Mouse (Mus musculus) heart, adult 11 months (tissue): ENCODE measurements around the gene Hes6.
A peak's percentile ranks its signal among the peaks of the same experiment; 100 is the strongest.

Experiments
- DNase-seq: peaks from one replicate; pipeline ENCODE4 v3.0.0; 2022

Hes6 gene

DNA sequence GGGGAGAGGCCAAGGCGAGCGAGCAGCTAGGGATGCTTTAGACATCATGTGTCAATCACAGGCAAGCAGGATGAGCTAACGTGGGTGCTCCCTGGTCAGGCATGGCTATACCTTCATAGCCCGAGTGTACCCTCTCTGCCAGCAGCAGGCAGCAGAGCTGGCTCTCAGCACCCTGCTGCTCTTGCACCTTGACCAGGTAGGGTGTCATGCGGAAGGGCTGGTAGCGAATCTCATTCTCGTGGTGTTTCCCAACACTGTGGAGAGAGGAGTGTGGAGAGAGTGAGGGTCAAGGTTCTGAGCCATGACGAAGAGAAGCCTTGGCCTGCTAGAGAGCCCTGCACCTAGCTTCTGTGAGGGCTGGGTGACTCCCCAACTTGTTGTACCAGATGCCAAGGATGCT lies 25.9 kb upstream of the Hes6 start:
- DNase-seq: peak; percentile 88

DNA sequence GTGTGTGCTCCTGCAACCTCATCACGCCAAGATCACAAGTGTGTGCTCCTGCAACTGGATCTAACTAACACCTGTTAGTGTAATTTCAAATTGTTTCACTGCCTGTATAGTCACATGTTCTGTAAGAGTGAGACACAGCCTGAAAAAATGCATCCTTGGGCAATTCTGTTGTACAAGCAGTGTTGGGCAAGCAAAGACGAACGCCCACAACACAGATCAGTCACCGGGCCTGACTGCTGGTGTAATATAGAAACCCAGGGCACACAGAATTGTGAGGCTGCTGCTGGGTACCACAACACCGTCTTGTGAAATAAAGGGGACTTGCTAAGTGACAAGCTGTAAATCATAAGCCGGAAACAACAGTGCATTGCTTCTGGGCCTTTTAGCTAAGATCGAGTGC lies 23.7 kb upstream of the Hes6 start:
- peak; percentile 89 for DNase-seq

DNA sequence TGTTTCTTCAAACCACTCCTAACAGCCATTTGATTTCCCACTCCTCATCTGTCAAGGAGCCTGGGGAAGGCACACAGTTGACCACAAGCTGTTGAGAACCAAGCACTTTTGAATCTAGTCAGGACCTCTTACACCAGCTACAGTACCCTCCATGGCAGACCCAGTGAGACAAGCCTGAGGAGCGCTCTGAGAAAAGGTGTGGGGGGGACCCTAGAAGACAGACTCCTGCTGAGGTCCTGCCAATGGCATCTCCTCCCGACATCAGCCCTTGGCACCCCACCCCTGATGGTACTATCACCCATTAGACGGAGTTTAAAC lies 23.2 kb upstream of the Hes6 start:
- peak; percentile 94 for DNase-seq

DNA sequence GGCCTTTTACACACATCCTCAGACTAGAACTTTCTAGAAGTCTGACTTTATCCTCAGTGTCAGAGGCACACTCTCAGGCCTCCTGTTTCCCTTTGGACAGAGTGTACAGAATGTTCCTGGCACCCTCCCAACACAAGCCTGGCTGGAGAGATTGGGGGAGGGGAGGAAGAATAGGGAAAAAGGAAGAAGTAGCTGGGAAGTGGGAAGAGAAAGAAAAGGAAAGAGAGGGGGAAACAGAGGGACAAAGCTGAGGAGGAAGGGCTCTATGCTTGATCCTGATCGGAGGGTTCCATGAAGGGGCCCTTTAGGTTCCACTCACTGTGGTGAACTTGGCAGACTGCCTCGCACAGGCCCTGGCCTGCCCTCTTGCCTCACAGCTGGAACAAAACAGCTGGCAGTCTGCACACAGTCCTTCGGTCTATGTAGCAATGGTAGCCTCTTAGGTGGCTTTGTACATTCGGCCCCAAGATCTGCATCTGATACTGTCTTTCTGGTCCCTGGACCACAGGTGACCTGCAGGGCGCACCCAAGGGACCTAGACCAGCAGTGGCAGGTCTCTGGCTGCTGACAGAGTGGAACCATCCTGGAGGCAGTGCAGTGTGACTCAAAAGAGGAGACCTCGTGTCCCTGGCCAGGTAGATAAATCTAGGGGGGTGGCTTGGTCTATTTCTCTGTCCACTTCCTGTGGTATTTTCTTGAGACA lies 22.7 kb upstream of the Hes6 start:
- peak; percentile 99 for DNase-seq

DNA sequence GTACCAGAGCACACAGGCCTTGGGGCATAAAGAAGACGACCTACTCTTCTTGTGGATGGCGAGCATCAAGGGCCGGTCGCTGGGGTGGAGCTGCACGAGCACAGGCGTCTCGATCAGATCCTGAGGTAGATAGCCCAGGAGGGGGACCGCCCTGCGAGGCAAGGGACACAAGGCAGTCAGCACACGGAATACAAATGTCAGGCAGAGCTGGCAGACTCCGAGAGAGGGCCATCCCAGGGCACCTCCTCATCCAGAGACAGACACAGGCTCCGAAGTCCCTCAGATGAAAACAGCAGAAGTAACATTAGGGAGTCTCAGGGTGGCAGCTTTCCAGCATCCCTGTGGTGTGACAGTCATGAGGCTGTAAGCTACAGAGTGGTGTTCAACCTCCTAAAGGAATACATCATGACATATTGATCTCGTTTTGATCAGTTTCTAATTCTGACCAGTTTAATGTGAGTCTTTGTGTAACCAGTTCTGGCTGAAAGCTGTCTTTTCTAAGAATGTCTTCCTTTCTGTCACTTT lies 21.8 kb upstream of the Hes6 start:
- DNase-seq: peak; percentile 93

DNA sequence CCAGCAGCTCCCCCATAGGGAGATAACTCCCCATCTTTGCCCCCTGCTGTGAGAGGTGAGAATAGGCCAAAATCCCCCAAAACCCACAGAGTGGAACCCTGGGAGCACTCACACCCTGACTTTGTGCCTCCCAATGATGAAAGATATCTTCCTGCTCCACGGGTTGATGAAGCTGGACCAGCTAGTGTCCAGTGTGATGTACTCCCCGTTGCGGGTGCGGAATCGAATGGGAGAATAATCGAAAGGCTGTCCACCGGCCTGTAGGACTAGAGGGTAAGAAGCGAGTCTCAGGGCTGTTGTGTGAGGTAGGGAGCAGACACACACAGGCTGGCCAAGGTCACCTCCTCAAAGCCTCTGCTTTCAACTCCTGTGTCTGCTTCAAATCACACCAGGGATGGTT lies 21.1 kb upstream of the Hes6 start:
- peak; percentile 91 for DNase-seq

GRCm38 (mm10) chr1:91430761-91431160 lies 16.9 kb upstream of the Hes6 start:
- peak; percentile 90 for DNase-seq

DNA sequence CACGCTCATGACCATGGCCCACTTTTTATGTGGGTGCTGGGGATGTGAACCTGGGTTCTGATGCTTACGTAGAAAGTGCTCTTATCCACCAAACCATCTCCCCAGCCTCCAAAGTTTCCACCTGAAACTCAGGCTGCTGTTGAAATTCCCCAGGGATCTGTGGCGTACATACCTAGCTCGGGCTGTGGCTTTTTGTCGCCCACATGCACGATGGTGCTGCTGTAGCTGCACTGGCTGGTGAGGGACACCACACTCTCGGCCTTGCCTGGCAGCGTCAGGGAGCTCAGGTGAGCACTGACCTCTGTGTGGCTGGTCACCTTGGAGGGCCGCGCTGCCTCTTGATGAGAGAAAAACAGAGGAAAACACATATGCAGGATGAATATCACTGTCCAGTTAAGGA lies 15.4 kb upstream of the Hes6 start:
- peak; percentile 93 for DNase-seq

- DNase-seq: peak; percentile 96
Observed at GRCm38 (mm10) chr1:91428614-91429013, 14.8 kb upstream of the Hes6 start.

- DNase-seq: peak; percentile 92
Observed at GRCm38 (mm10) chr1:91426397-91426796, 12.6 kb upstream of the Hes6 start.

- DNase-seq: no peak
Observed at GRCm38 (mm10) chr1:91420601-91421065, 6.8 kb upstream of the Hes6 start.

GRCm38 (mm10) chr1:91419862-91420600 lies 6.2 kb upstream of the Hes6 start:
- peak; percentile 80 for DNase-seq

DNA sequence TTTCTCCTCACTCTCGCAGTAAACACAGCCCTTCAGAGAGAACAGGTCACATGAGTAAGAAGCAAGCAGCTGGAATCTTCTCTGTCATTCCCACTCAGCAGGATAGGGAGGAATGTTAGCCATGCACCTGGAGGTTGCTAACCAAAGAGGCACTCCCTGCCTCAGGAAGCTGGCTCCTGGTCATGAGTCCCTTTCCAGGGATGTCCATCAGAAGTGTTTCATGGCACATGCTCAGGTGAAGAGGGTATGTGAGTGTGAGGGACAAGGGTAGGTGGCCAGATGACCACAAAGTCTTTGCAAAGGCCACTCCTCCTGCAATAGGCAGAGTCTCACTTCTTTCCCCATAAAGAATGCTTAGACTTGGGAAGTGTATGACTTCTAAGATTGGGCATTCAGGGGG lies 4.2 kb upstream of the Hes6 start:
- DNase-seq: peak; percentile 91

GRCm38 (mm10) chr1:91415311-91415710 lies 1.5 kb upstream of the Hes6 start:
- no peak for DNase-seq

GRCm38 (mm10) chr1:91414903-91415302 lies 1.1 kb upstream of the Hes6 start:
- no peak for DNase-seq

DNA sequence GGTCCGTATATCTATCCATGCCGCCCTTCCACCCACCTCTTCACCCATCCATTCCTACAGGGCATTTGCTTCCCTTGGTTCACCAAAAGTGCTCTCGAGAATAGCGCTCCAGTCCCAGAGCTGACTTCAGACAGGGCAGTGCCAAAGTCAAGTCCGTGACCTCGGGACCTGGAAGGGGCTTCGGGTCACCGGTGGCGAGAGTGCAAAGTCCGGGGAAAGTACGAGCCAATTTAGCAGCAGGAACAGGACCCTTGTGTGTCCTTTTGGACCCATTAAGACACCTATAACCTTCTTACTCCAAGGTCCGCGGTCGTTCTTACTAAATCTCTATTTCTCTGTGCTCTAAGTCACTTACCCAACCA lies 321 bp downstream of the Hes6 start:
- no peak for DNase-seq

DNA sequence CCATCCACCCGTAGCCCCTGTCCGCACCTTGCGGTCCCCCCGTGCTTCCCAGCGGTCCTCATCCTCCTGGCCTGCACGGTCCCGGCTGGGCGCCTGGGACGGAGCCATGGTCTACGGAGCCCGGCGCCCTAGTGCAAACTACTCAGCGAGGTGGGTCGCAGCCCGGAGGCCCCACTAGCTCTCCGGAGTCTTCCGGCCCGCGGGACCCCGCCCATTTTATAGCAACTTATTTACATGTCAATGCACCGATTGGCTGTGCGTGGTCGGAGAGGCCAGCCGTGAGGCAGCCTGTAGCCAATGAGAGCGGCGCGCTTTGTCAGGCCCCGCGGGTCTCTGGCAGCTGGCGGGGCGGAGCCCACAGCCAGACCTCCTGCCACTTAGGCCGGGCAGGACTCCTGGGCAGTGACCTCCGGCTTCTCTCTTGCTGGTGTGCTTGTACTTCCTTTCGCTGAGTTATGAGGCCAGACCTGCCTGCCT lies 770 bp downstream of the Hes6 start:
- DNase-seq: peak; percentile 100

DNA sequence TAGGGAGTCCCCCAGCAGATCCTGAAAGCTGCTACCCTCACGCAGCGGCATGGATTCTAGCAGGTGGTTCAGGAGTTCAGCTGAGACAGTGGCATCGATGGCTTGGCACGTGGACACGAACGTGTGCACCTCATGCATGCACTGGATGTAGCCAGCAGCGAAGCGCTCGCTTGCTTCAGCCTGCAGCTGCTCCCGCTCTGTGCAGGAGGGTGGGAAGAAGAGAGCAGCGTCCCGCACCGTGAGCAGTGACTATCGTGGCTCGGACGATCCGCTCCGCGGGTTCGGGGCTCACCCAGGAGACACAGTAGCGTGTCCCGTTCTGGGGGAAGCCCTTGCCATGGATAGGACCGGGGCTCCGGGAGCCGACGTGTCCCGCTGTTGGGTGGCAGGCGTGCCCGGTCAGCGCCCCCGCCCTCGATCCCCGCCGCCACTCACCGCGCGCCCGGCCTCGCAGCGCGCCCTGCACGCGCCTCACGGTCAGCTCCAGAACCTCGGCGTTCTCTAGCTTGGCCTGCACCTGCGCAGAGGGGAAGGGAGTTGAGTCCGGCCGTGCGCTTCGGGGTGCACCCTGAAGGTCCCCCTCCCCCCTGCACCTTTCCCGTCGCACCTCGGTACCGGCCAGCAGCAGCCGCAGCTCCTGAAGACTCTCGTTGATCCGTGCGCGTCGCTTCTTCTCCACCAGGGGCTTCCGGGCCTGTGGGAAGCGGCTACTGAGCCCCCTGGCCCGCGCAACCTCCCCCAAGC lies 1.4 kb downstream of the Hes6 start:
- DNase-seq: peak; percentile 95

- DNase-seq: no peak
Observed at GRCm38 (mm10) chr1:91411631-91412285, 2.1 kb downstream of the Hes6 start.

GRCm38 (mm10) chr1:91407819-91408218 lies 6.0 kb downstream of the Hes6 start:
- DNase-seq: no peak

DNA sequence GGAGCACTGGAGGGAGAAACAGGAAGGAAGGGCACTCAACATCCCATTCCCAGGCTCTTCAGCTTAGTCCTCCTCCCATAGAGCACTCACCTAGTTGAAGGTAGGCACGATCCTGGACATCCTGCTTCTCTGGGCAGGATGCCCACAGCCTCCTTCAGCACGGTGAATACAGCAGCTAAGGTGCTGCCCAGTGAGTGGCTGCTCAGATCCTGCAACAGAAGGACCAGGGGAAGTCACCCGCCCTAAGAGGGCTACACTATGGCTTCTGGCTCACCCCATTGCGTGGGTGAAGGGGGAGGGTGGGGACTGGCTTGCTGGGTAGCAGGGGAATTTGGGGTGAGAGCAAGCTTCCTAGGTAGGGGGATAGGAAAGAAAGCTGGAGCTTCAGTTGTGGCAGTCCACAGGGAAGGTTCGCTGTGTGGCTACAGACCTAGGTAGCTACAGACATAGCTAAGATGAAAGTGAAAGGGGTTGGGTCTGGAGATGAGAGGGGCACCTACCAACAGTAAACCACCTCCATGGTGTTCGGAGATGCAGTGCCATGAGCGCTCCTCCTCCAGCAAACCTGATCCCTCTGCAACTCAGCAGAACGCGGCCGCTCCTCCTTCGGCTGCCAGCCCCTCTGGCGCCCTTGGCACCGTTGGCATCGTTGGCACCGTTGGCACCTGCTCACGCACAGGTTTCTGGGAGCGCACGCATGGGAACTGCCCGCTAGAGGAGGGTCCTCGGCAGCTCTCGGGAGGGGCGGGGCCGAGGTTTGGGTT lies 8.2 kb downstream of the Hes6 start:
- DNase-seq: no peak

DNA sequence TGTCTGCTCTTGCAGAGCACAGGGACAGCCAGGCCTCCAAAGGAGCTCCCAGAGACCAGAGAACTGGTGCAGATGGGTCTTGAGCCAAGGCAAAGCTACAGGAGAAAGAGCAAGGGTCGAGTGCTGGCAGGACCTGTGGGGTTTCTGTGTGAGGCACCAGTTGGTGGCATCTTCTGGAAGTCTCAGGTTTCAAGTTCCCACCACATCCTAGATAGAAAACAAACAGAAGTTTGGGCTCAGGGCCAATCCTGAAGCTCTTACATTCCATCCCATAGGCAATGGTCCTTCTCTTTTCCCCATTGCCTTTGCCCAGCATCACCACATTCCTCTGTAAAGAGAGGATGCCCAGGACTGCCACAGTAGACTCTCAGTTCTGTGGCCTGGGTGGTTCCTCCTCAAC lies 8.9 kb downstream of the Hes6 start:
- no peak for DNase-seq
